Mouse (Mus musculus) thymus, postnatal 36 days (tissue): ENCODE results near the gene 3110040N11Rik.
A peak's percentile ranks its signal among the peaks of the same experiment; 100 is the strongest.
"Not testable (repeated sequence)": the region's sequence is repeated elsewhere in the genome, so short reads cannot be mapped to it uniquely, and the experiment has no call there.

ENCODE experiments used
- DNase-seq, 2 experiments: peaks; one replicate each; pipeline ENCODE4 v3.0.0; 2022; ENCODE audit warnings: mixed read lengths in 2 of 2

Gene 3110040N11Rik

DNA sequence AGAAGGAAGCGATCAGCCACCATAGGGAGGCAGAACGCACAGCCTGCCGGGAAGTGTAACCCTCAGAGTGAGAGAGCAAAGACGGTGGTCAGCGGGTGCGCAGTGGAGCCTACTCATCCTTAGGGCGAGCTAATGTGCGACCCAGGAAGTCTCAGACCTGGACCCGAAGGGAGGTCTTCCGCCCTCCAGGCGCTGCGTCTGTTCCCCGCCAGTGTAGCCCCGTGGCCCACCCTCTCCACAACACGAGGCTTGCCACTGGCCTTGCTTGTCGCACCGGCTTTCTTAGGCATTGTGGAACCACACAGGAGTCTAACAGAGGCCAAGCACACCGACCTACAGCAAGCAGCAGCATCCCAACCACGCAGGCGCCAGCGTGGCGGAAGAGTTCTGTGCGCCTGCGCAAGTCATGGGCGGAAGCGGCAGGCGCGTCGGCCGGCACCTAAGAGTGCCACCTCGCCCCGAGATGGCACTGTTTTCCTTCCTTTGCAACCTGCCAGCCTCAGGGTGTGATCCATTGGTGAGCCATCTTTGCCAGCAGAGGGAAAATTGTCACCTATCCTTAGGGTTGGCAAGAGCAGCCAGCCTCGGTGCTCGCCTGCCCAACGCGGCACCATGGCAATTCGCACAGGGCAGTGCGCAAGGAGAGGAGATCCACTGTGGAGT is at the start of gene 3110040N11Rik:
3110040N11Rik (minus strand) TSS at position 384 of the 663 bp plus-strand sequence.
- peak; percentile 82 to 85 for DNase-seq

DNA sequence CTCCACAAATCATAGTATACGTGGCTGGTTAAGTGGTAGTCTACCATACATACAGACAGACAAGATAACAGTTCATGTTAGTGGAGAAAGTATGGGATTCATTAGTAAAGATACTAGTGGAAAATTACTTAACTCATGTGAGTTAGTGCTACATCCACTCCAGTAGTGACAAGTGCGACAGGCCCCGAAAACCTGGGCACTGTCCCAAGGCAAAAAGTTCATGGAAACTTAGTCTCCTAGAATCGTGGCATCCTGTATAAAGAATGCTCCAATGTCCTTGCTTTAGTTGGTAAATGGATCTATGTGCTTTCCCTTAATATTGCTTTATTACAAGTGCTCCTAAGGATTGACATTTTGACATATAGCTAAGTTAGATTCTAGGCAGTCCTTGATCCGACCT is 48.5 kb upstream of the 3110040N11Rik start:
- not testable (repeated sequence) for DNase-seq

GRCm38 (mm10) chr7:81835430-81835829 is 46.2 kb upstream of the 3110040N11Rik start:
- no peak for DNase-seq

DNA sequence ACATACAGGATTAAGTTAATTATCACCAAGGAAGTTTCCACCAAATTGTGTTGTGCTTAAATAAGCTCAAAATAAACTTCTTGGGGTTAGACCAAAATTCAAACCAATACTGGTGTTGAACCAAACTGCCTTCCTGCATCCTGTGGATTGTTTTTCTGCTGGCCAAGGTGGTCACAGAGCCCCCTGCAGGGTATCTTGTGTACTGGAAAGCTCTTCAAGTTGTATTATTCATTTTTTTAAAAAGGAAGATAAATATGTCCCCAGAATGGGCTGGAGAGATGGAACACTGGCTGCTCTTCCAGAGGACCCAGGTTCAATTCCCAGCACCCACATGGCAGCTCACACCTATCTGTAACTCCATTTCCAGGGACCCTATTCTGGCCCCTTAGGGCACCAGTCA is 45.6 kb upstream of the 3110040N11Rik start:
- peak; percentile 17 to 18 for DNase-seq

DNA sequence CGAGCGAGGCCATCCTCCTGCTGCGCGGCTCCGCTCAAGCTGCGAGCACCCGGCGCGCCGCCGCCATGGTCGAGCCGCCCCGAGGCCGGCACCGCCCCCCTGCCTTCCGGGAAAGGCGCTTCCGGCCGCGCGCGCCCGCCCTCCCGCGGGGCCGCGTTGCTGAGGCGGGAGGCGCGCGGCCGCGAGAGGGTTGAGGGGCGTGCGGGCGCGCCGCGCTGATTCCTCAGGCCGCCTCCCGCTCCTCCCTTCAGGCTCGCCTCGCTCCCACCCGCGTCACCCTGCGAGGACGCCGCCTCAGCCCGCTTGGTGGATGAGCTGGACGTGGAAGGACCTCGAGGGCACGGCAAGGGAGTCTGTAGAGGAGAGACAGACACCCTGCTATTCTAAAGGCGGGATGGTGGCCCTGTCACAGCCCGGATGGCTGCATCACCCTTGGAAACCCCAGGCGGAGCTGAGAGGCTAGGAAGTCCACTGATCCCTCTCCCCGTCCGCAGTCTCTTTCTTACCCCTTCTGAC is 40.2 kb upstream of the 3110040N11Rik start, which contains the start of gene Btbd1:
Btbd1 (minus strand) TSS at position 53 of the 516 bp plus-strand sequence.
- DNase-seq, result peak; percentile 85 to 89

DNA sequence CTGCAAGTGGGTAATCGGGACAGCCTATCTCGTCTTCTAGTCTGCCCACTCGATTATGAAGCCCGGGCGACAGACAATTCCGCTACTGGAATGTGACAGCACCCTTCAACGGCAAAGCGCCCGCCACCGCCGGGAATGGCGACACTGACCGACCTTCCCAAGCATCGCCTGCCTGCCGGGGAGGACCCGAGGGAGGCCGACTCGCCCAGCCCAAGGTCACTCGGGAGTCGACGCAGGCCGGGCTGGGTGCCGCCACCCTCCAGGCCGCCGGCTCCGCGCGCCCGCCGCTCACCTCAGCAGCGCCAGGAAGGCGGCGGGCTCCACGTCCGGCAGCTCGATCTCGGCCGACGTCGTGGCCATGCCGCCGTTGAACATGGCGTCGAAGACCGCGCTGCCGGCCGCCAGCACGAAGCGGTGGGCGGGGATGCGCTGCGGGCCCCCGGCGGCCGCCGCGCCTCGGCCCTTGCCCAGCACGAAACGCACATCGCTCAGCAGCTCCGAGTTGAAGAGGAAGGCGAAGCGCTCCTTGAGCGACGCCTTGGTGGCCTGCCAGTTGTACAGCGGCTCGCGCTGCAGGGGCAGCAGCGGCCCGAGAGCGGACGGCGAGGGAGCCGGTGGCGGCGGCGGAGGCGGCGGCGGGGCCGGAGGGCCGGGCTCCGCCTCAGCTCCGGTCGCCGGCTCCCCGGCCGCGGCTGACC is 39.6 kb upstream of the 3110040N11Rik start:
- DNase-seq, result peak in 1 of 2 experiments; percentile 58

DNA sequence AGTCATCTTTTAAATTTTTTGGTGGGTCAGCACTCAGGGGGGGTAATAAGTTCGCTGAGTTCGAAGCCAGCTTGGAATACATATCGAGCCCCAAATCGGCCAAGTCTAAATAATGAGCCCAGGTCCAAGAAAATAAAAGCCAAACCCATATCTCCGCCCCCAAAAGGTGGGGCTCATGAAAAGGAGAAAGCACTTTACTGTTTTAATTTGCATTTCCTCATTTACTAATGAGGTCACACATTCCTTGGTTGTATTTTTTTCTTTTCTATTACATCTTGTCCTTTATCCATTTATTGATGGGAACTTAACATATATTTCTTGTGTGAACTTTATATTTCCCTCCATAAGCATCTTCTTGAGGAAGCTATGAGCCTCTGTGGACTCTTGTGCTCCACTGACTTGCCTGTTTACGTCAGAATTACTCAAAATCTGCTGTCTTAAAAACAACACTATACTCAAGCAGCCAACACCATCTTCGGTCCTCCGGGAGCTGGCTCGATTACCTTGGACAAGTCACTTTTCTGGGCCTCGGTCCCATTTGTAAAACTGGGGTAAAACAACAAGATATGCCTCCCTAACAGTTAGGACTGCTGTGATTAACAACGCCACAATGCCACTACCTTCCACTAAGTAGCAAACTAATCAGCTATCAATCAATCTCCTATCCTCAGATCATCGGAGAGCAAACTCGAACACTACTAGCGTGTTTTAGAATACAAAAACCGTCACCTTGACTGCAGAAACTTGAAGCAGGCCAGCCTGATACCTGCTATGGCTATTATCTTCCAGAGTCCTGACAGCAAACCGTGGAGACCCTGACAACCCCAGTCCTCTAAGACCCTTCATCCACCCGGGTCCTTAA is 38.8 kb upstream of the 3110040N11Rik start:
- DNase-seq, result no peak

- DNase-seq, result no peak
Measured at GRCm38 (mm10) chr7:81825381-81825780, 36.1 kb upstream of the 3110040N11Rik start.

- no peak for DNase-seq
Measured at GRCm38 (mm10) chr7:81824906-81825305, 35.6 kb upstream of the 3110040N11Rik start.

GRCm38 (mm10) chr7:81806067-81806466 is 16.8 kb upstream of the 3110040N11Rik start:
- no peak for DNase-seq

- DNase-seq, result peak; percentile 12 to 16
Measured at GRCm38 (mm10) chr7:81788536-81788935, 742 bp downstream of the 3110040N11Rik start.

GRCm38 (mm10) chr7:81777667-81778218 is 11.5 kb downstream of the 3110040N11Rik start:
- no peak for DNase-seq

DNA sequence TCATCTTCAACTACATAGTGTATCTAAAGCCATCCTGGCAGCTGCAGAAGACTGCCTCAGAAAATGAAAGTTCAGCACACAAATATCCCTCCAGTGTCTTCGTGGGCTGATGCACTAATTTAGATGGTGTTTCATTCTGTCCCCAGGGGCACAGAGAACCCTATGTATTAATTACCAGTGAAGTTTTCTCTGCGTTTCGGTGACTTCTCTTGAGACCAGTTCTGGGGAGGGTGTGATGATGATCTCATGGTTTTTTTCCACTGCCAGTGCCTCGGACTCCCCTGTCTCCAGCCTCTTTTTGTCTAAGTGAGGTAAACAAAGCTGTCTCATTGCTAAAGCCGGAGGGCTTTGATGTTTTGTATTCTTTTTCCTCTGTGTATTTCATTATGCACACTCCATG is 14.0 kb downstream of the 3110040N11Rik start:
- no peak for DNase-seq

DNA sequence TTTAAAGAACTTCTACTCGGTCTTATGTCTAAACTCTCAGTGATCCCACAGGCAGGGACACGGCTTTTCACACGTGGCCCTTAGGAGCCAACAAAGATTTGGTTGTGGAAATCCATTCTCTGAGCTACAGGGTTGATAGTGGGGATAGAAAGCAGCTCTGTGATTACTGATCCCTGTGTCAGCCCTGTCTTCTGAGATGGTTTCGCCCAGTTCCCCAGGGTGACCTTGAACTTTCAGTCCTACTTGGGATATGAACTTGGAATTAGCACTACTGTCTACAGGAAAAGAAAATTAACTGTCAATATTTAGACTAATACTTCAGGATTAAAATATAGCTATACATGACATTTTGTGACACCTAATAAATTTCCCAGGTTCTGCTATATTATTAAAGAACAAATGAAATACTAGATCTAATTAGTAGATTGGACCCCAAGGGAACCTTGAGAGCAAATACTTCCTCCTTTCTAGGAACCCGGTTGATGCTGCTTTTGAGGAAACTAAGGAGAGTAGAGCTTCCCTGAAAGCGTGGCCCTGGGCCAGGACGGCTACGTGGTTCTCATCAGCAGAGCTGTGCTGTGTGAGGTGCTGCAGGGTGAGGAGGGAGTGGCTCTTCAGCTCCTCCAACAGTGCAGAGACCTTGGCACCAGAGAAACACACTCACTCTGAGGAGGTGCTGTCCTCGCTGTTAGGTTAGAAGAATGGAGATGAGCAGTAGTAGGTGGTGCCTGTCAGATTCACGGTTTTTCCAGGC is 16.3 kb downstream of the 3110040N11Rik start:
- DNase-seq, result no peak

DNA sequence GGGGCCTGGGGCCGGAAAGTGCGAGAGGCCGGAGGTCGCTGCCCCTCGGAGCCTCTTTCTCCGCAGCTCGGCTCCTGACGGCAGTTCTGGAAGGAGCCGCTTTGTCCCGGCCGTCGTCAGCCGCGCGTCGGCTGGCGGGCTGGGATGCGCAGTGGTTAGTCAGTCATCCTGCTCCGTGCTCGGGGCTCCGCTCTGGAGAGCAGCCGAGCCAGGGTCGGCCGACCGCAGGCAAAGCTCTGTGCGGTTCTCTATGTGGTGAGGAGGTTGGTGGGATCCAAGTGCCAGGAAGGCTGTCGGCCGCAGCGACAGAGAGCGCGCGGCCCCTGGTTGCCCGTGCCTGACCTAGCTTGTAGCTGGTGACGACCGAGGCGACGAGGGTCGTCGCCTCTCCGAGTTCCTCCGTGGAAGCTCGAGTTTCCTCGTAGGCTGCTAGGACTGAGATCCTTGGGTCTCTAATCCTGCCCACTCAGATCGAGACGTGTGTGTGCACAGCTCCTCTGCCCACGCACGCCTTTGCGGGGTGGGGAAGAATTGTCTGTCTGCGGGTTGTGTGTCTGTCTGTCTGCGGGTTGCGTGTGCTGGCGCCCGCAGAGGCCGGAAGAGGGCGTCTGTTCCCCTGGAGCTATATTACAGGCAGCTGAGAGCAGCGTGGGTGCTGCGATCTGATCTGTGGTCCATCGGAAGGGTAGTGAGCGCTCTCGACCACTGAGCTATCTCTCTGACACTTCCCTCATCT is 26.0 kb downstream of the 3110040N11Rik start:
- peak; percentile 38 to 55 for DNase-seq

DNA sequence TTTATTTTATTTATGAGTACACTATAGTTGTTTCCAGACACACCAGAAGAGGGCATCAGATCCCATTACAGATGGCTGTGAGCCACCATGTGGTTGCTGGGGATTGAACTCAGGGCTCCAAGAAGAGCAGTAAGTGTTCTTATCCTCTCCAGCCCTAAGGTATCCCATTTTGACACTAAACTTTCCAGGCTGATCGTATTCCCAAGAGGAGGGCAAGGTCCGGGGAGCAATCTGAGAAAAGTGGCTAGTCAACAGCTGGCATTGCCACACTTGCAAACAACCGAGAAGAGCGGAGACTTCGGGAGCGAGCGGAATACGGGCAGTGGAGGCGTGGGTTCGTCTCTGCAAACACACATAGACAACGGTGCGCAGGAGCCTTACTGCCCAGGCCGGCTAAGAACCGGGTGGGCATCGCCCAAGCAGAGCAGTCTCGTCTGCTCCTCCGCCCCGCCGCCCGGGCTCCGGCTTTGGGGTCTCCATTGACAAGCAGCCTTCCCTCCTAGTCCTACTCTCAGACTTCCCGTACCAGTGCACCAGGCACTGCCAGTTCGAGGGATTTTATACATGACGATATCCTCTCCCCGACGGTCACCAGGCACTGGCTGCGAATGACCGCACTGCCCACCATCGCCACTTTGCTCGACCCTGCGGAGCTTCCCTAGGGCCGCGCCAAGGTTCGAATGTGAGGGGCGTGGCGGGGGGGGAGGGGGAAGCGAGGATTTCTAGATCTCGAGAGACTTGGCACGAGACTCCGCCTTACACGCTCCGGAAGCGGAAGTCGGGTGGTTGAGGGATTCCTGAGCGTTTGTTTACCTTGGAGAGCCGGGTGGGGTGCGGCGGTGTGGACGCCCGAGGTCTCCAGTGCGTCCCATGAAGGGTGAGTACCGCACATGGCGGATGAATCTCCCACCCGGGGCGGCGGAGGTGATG is 26.8 kb downstream of the 3110040N11Rik start, which contains the start of gene Ramac:
Ramac (plus strand) TSS at position 746 of the 930 bp plus-strand sequence.
- peak; percentile 83 to 84 for DNase-seq

GRCm38 (mm10) chr7:81747956-81748355 is 41.3 kb downstream of the 3110040N11Rik start:
- DNase-seq, result no peak

- DNase-seq, result no peak
Measured at GRCm38 (mm10) chr7:81744145-81744544, 45.1 kb downstream of the 3110040N11Rik start.

DNA sequence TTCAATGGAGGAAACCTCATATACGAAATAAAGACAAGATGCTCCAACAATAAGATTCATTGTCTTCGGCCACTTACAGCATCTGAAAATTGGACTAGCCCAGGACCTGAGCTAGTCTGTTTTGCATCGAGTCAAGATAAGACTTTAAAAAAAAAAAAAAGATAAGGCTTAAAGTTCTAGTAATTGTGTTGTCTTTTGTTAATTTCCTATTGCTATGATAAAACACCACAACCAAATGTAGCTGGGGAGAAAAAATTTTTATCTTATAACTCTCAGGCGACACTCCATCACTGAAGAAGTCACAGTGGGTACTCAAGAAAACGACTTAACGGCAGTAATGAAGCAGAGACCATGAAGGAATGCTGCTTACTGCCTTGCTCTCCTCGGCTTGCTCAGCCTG is 49.3 kb downstream of the 3110040N11Rik start:
- DNase-seq, result no peak
